Mouse (Mus musculus) G1E-ER4 (cell line): ENCODE results near the gene Pacrg. TPM values are rescaled to one million over a fixed set of nuclear protein-coding genes. Genes with fewer than 3 reads are reported as not detected.

Experiments
- GATA1 ChIP-seq: IDR thresholded peaks from one replicate; pipeline ENCODE4 v1.8.0; 2012; ENCODE audit warnings: low read length, inconsistent platforms
- polyA plus RNA-seq: library from polyadenylated mRNA; stranded (reverse); fragments of >175 nt; gene quantifications from 2 replicates; pipeline ENCODE4 v1.2.3, GENCODE M21; 2012

Pacrg gene
- polyA plus RNA-seq, 1 experiment = not detected

- TF ChIP-seq GATA1 = no peak
Observed at GRCm38 (mm10) chr17:10439815-10440214, 400.3 kb downstream of the Pacrg start.

GRCm38 (mm10) chr17:10434867-10435266 is 405.2 kb downstream of the Pacrg start:
- TF ChIP-seq GATA1 = no peak

- no peak for TF ChIP-seq GATA1
Observed at GRCm38 (mm10) chr17:10432525-10433180, 407.5 kb downstream of the Pacrg start.

- TF ChIP-seq GATA1 = no peak
Observed at GRCm38 (mm10) chr17:10431849-10432524, 408.1 kb downstream of the Pacrg start.

GRCm38 (mm10) chr17:10430831-10431230 is 409.3 kb downstream of the Pacrg start:
- TF ChIP-seq GATA1 = no peak

- TF ChIP-seq GATA1 = no peak
Observed at GRCm38 (mm10) chr17:10429406-10429805, 410.7 kb downstream of the Pacrg start.

- TF ChIP-seq GATA1 = no peak
Observed at GRCm38 (mm10) chr17:10425311-10425710, 414.8 kb downstream of the Pacrg start.

- TF ChIP-seq GATA1 = no peak
Observed at GRCm38 (mm10) chr17:10417558-10418253, 422.4 kb downstream of the Pacrg start.

- TF ChIP-seq GATA1 = no peak
Observed at GRCm38 (mm10) chr17:10416995-10417394, 423.1 kb downstream of the Pacrg start.

- no peak for TF ChIP-seq GATA1
Observed at GRCm38 (mm10) chr17:10416101-10416500, 424.0 kb downstream of the Pacrg start.

GRCm38 (mm10) chr17:10414383-10414782 is 425.7 kb downstream of the Pacrg start:
- no peak for TF ChIP-seq GATA1

- TF ChIP-seq GATA1 = no peak
Observed at GRCm38 (mm10) chr17:10413870-10414269, 426.2 kb downstream of the Pacrg start.

GRCm38 (mm10) chr17:10410597-10411476 is 429.3 kb downstream of the Pacrg start:
- TF ChIP-seq GATA1 = no peak

GRCm38 (mm10) chr17:10408681-10409081 is 431.4 kb downstream of the Pacrg start:
- TF ChIP-seq GATA1 = no peak

GRCm38 (mm10) chr17:10407031-10407722 is 432.9 kb downstream of the Pacrg start:
- no peak for TF ChIP-seq GATA1
